Mouse (Mus musculus): ENCODE results near the gene Vps37b. TPM values are rescaled to one million over a fixed set of nuclear protein-coding genes. Genes with fewer than 3 reads are reported as not detected.
A peak's percentile ranks its signal among the peaks of the same experiment; 100 is the strongest.

Vps37b gene
- polyA plus RNA-seq, 1 experiment from 2014 or later, result 27.1 TPM

DNA sequence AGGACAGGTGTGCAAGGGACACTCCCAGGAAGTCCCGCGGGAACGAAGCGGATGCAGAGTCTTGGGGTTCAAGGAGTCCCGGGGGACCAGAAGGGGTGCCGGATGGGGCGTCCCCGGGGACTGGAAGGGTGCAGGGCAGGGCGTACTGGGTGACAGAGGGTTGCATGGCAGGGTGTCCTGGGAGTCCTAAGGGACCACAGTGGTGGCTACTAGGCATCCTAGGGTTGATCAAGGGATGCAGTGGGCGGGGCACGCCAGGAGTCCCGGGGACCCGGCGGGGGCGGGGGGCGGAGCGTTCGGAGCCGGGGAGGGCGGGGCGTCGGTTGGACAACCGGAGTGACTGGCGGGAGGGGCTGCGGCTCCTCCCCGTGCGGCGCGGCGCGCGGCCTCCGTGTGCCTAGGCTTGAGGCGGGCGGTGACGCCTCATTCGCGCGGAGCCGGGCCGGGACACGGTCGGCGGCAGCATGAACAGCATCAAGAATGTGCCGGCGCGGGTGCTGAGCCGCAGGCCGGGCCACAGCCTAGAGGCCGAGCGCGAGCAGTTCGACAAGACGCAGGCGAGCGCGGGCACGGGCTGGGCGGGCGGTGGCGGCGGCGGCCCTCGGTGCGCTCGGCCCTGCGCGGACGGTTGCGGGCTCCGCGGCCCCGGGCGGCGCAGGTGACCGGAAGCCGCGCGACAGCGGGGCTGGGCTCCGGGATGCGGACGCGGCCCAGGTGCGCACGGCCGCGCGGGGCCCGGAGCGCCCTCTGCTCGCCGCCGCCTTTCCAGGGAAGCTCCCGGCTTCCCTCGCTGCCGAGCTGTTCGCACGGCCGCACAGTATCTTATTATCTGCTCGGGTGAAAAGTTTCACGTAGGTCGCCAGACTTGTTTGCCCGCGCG lies 58.5 kb downstream of the Vps37b start, which contains the start of gene Hip1r:
Hip1r (plus strand) TSS at position 330 of the 880 bp plus-strand sequence.
- peak; percentile 73 for ATAC-seq
- H3K27ac ChIP-seq (ENCODE audit: low read length), result peak within 1 kb of the TSS; percentile 70
- peak within 1 kb of the TSS; percentile 82 for H3K9ac ChIP-seq (ENCODE audit: low read depth, low read length)
- H3K9me3 ChIP-seq (ENCODE audit: control insufficient read depth, low read length), result no peaks in the 10 kb centered on the region
- H3K4me2 ChIP-seq (ENCODE audit: low read depth, low read length), result peak within 1 kb of the TSS; percentile 81
- no peaks in the 10 kb centered on the region for H3K36me3 ChIP-seq (ENCODE audit: control insufficient read depth, insufficient read depth, low read length)
- peaks cover 24% of the 10 kb centered on the region; the same call in 1 of the 2 replicates for H3K4me1 ChIP-seq (ENCODE audit: control insufficient read depth, insufficient read depth, low read length)
- WGBS, result 2% methylated on average over 76 of the region's 106 CpGs
- H3K27me3 ChIP-seq (replicated peaks; ENCODE audit: control insufficient read depth, insufficient read depth, low read length), result no peaks in the 10 kb centered on the region
- peak within 1 kb of the TSS; percentile 72 for H3K4me3 ChIP-seq (ENCODE audit: low read length)

DNA sequence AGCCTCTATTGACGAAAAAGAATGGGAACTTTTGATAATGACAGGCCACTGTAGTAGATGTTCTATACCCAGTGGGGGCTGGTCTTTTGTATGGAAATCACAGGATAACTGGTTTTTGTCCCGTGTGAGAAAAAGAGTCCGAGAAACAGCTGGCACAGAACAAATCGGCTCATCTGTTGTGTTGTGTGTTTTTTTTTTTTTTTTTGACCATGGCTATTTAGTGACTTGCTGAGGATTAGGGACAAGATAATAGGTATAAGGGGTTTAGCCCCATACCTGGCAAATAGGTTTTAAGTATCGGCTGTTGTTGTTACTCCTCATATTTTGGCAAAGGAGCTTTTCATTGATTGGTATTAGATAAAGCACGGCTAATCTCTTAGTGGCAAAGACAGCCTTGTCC lies 59.6 kb downstream of the Vps37b start:
- Histone ChIP-seq H3K36me3 (ENCODE audit: control insufficient read depth, insufficient read depth, low read length) (no peaks in the 10 kb centered on the region), H3K27ac (ENCODE audit: low read length) (no peak overlapping the region), H3K4me1 (ENCODE audit: control insufficient read depth, insufficient read depth, low read length) (peaks cover 16% of the 10 kb centered on the region; the same call in 1 of the 2 replicates), H3K4me2 (ENCODE audit: low read depth, low read length) (no peak overlapping the region), H3K27me3 (replicated peaks; ENCODE audit: control insufficient read depth, insufficient read depth, low read length) (no peaks in the 10 kb centered on the region), H3K4me3 (ENCODE audit: low read length) (no peak overlapping the region), H3K9me3 (ENCODE audit: control insufficient read depth, low read length) (no peaks in the 10 kb centered on the region), H3K9ac (ENCODE audit: low read depth, low read length) (no peak overlapping the region)
- no peak for ATAC-seq
- WGBS, result 63% methylated on average over 6 of the region's 6 CpGs

DNA sequence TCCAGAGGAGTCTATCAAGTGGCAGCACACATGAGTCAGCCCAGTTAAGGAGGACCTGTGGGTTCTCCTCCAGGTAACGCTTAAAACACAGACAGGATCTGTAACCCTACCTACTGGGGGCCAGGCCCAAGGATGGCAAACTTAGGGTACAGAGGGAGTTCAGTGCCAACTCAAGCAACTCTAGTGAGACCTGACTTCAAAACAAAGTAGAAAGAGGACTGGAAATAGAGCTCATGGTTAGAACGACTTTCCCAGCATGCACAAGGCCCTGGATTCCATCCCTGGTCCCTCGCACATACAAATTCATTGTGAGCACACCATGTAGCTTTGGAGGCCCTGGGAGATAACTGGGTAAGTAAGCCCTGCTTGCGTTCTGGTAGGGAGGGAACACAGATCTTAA lies 61.5 kb downstream of the Vps37b start:
- H3K4me3 ChIP-seq (ENCODE audit: low read length), result no peak overlapping the region
- H3K9me3 ChIP-seq (ENCODE audit: control insufficient read depth, low read length), result no peaks in the 10 kb centered on the region
- no peak overlapping the region for H3K4me2 ChIP-seq (ENCODE audit: low read depth, low read length)
- no peak overlapping the region for H3K9ac ChIP-seq (ENCODE audit: low read depth, low read length)
- 88% methylated on average over 4 of the region's 4 CpGs for WGBS
- no peaks in the 10 kb centered on the region for H3K36me3 ChIP-seq (ENCODE audit: control insufficient read depth, insufficient read depth, low read length)
- no peaks in the 10 kb centered on the region for H3K27me3 ChIP-seq (replicated peaks; ENCODE audit: control insufficient read depth, insufficient read depth, low read length)
- ATAC-seq, result no peak
- H3K27ac ChIP-seq (ENCODE audit: low read length), result no peak overlapping the region
- H3K4me1 ChIP-seq (ENCODE audit: control insufficient read depth, insufficient read depth, low read length), result peaks cover 13% of the 10 kb centered on the region; the same call in 1 of the 2 replicates

DNA sequence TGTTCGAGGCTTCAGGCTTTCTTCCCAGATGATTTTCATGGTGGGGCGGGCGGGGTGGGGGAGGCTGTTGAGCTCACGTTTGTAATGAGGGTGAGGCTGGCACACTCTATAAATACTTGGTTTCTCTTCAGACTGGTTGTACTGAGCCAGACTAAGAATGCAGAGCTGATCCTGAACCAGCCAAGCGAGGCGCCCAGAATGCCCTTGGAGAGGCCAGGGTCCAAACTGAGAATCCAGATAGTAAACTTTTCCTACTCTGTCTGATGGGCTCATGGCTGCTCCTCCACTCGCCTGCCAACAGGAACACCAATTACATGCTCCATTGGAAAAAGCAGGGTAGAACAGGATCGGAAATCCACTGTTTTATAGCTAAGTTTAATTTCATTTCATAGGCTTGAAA lies 62.9 kb downstream of the Vps37b start:
- WGBS, result 49% methylated on average over 8 of the region's 8 CpGs
- peaks cover 14% of the 10 kb centered on the region; the same call in 1 of the 2 replicates for H3K4me1 ChIP-seq (ENCODE audit: control insufficient read depth, insufficient read depth, low read length)
- peak; percentile 17; the same call in 1 of the 2 replicates for ATAC-seq
- H3K27me3 ChIP-seq (replicated peaks; ENCODE audit: control insufficient read depth, insufficient read depth, low read length), result no peaks in the 10 kb centered on the region
- no peaks in the 10 kb centered on the region for H3K9me3 ChIP-seq (ENCODE audit: control insufficient read depth, low read length)
- H3K4me2 ChIP-seq (ENCODE audit: low read depth, low read length), result no peak overlapping the region; the same call in 1 of the 2 replicates
- no peak overlapping the region for H3K4me3 ChIP-seq (ENCODE audit: low read length)
- peak overlapping the region; percentile 80 for H3K27ac ChIP-seq (ENCODE audit: low read length)
- H3K36me3 ChIP-seq (ENCODE audit: control insufficient read depth, insufficient read depth, low read length), result no peaks in the 10 kb centered on the region
- 0 out of 2 replicates have a peak overlapping the region, but pooled peaks have one; percentile 29 for H3K9ac ChIP-seq (ENCODE audit: low read depth, low read length)

DNA sequence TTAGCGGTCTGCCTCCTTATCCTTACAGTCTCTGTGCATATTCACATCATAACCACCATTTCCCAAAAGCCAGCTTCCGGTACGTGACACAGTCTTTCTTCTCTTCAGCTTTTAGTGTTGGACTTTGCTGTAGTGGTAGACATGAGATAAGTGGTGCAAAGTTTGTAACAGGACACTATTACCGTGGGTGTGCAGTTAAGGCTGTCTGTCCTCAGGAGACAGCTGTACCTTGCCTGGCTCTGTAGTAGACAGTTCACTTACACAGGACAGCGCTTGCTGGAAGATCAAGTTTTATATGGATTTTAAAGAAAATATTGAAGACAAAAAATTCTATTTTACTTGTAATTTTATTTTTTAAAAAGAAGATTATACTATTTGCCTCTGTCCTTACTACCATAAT lies 63.6 kb downstream of the Vps37b start:
- H3K27me3 ChIP-seq (replicated peaks; ENCODE audit: control insufficient read depth, insufficient read depth, low read length), result no peaks in the 10 kb centered on the region
- WGBS, result 62% methylated on average over 5 of the region's 5 CpGs
- H3K27ac ChIP-seq (ENCODE audit: low read length), result peak overlapping the region; percentile 72
- H3K4me1 ChIP-seq (ENCODE audit: control insufficient read depth, insufficient read depth, low read length), result peaks cover 17% of the 10 kb centered on the region; the same call in 1 of the 2 replicates
- H3K9ac ChIP-seq (ENCODE audit: low read depth, low read length), result no peak overlapping the region
- H3K9me3 ChIP-seq (ENCODE audit: control insufficient read depth, low read length), result no peaks in the 10 kb centered on the region
- no peak overlapping the region for H3K4me3 ChIP-seq (ENCODE audit: low read length)
- no peak overlapping the region for H3K4me2 ChIP-seq (ENCODE audit: low read depth, low read length)
- no peaks in the 10 kb centered on the region for H3K36me3 ChIP-seq (ENCODE audit: control insufficient read depth, insufficient read depth, low read length)
- peak; percentile 72 for ATAC-seq

DNA sequence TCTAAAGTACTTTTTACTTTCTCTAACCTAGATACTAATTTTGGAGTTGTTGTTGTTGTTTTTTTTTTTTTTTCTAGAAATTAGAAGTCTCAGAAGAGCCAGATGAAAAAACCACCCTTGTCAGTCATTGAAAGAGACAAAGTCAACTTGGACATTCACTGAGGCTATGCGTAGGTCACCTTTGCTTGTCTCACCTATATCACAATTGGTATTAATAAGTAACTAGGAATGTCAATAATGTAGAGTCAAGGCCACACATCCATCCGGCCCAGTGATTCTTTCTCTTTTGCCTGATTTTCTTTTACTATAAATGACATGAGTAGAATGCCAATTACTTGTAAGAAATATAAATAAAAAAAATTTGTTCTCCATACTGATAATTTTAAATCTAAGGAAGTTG lies 65.3 kb downstream of the Vps37b start:
- no peak overlapping the region for H3K4me2 ChIP-seq (ENCODE audit: low read depth, low read length)
- H3K9me3 ChIP-seq (ENCODE audit: control insufficient read depth, low read length), result no peaks in the 10 kb centered on the region
- no peaks in the 10 kb centered on the region for H3K27me3 ChIP-seq (replicated peaks; ENCODE audit: control insufficient read depth, insufficient read depth, low read length)
- no peak overlapping the region for H3K4me3 ChIP-seq (ENCODE audit: low read length)
- no peak overlapping the region for H3K9ac ChIP-seq (ENCODE audit: low read depth, low read length)
- 66% methylated on average over 2 of the region's 2 CpGs for WGBS
- H3K27ac ChIP-seq (ENCODE audit: low read length), result peak overlapping the region; percentile 43; the same call in 1 of the 2 replicates
- no peaks in the 10 kb centered on the region for H3K36me3 ChIP-seq (ENCODE audit: control insufficient read depth, insufficient read depth, low read length)
- peak; percentile 52; the same call in 1 of the 2 replicates for ATAC-seq
- peaks cover 14% of the 10 kb centered on the region; the same call in 1 of the 2 replicates for H3K4me1 ChIP-seq (ENCODE audit: control insufficient read depth, insufficient read depth, low read length)

DNA sequence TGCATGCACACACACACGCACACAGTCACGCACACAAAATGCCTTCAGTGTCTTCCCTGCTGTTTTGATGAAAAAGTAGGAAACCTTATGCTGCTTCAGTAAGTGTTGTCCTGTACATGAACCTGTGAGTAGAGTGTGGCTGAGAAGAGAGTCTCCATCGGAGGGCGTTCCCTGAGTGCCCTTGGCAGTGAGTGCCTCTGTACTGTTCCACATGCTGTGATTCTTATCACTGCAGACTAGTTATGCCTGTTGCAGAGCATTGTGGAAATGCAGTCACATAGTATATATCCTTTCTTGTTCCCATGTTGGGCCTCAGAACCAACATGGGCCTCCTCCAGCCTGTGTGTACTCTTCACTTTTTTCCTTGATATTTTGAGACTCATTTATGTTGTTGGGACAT lies 67.9 kb downstream of the Vps37b start:
- ATAC-seq, result peak; percentile 48
- Histone ChIP-seq H3K9ac (ENCODE audit: low read depth, low read length) (no peak overlapping the region), H3K9me3 (ENCODE audit: control insufficient read depth, low read length) (no peaks in the 10 kb centered on the region), H3K27me3 (replicated peaks; ENCODE audit: control insufficient read depth, insufficient read depth, low read length) (no peaks in the 10 kb centered on the region), H3K36me3 (ENCODE audit: control insufficient read depth, insufficient read depth, low read length) (no peaks in the 10 kb centered on the region), H3K4me3 (ENCODE audit: low read length) (no peak overlapping the region), H3K4me2 (ENCODE audit: low read depth, low read length) (no peak overlapping the region), H3K27ac (ENCODE audit: low read length) (peak overlapping the region; percentile 9), H3K4me1 (ENCODE audit: control insufficient read depth, insufficient read depth, low read length) (peaks cover 11% of the 10 kb centered on the region)
- 85% methylated on average over 4 of the region's 4 CpGs for WGBS

DNA sequence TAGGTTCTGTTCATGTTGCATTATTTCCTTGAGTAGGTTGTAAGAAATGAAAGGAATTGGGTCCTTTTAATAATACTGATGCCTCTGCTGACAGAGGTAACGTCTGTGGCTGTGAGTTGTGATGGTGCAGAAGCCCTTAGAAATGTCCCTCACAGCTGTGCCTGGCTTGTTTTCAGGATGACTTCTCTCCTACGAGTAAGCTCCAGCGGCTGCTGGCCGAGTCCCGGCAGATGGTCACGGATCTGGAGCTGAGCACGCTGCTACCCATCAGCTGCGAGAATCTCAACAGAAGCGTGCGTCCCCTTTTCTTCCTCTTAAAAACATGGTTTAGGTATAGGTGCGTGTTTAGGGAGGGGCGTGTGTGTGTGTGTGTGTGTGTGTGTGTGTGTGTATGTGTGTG lies 71.0 kb downstream of the Vps37b start:
- Histone ChIP-seq H3K9me3 (ENCODE audit: control insufficient read depth, low read length) (no peaks in the 10 kb centered on the region), H3K4me1 (ENCODE audit: control insufficient read depth, insufficient read depth, low read length) (peaks cover 11% of the 10 kb centered on the region; the same call in 1 of the 2 replicates), H3K27me3 (replicated peaks; ENCODE audit: control insufficient read depth, insufficient read depth, low read length) (no peaks in the 10 kb centered on the region), H3K4me2 (ENCODE audit: low read depth, low read length) (no peak overlapping the region), H3K36me3 (ENCODE audit: control insufficient read depth, insufficient read depth, low read length) (no peaks in the 10 kb centered on the region), H3K4me3 (ENCODE audit: low read length) (no peak overlapping the region), H3K27ac (ENCODE audit: low read length) (no peak overlapping the region), H3K9ac (ENCODE audit: low read depth, low read length) (no peak overlapping the region)
- 80% methylated on average over 12 of the region's 12 CpGs for WGBS
- ATAC-seq, result no peak

DNA sequence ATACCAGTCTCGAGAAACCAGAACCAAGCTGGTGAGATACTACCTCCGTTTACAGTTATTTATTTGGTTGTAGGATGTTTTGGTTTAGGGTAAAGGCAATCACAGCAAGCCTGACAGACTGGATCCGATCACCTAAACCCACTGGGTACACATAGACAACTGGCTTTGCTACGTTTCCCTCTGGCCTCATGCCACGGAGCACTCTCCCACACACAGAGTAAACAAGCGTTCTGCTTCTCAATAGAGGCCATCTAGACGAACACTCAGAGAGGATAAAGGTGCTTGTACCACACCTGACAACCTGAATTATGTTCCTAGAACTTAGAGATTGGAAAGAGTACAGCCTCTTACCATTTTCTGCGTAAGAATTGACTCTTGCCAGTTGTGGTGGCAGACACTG lies 71.9 kb downstream of the Vps37b start:
- Histone ChIP-seq H3K27ac (ENCODE audit: low read length) (no peak overlapping the region), H3K4me3 (ENCODE audit: low read length) (no peak overlapping the region), H3K27me3 (replicated peaks; ENCODE audit: control insufficient read depth, insufficient read depth, low read length) (no peaks in the 10 kb centered on the region), H3K4me2 (ENCODE audit: low read depth, low read length) (no peak overlapping the region), H3K9me3 (ENCODE audit: control insufficient read depth, low read length) (no peaks in the 10 kb centered on the region), H3K4me1 (ENCODE audit: control insufficient read depth, insufficient read depth, low read length) (peaks cover 11% of the 10 kb centered on the region; the same call in 1 of the 2 replicates), H3K9ac (ENCODE audit: low read depth, low read length) (no peak overlapping the region), H3K36me3 (ENCODE audit: control insufficient read depth, insufficient read depth, low read length) (no peaks in the 10 kb centered on the region)
- no peak for ATAC-seq
- WGBS, result 58% methylated on average over 8 of the region's 8 CpGs
